Comparison of ENCODE assay signal across 9 mouse cellular contexts in genomic region chr17:86271277-86271676, GRCm38 (mm10).
A peak's percentile ranks its signal among the peaks of the same experiment; 100 is the strongest.
DNase-seq lines count a peak whose midpoint lies in the region; ATAC-seq and TF ChIP-seq lines count a peak whose summit lies in the region.
"Had no signal": no experiment of that assay in that cellular context is flagged by ENCODE, and none has a peak within 500 bp of the region (broad histone marks: within the 10 kb centered on the region; RNA-seq: fewer than 3 reads in every experiment).

No protein-coding gene starts in this region.

- no peak for TF ChIP-seq POLR2A in heart, adult 2 months (IDR thresholded peaks at IDR 0.05; ENCODE audit: insufficient read depth, low read depth, low read length)

- no peaks in the 10 kb centered on the region for H3K27me3 ChIP-seq in heart, embryonic 12.5 days (replicated peaks)
- no peaks in the 10 kb centered on the region for H3K27me3 ChIP-seq in heart, adult 2 months (ENCODE audit: control insufficient read depth, insufficient read depth, low read length)
- H3K27me3 ChIP-seq in midbrain, embryonic 10.5 days (ENCODE audit: low read depth, poor library complexity, severe bottlenecking): no peaks in the 10 kb centered on the region
- no peaks in the 10 kb centered on the region for H3K27me3 ChIP-seq in midbrain, postnatal 0 days (ENCODE audit: insufficient read depth, low read length)
- H3K27me3 ChIP-seq in embryonic facial prominence, embryonic 15.5 days: no peaks in the 10 kb centered on the region
- no peaks in the 10 kb centered on the region for H3K27me3 ChIP-seq in neural tube, embryonic 14.5 days (ENCODE audit: control insufficient read depth, insufficient read depth, low read length)
- H3K27me3 ChIP-seq: limb, embryonic 15.5 days had no signal

- H3K4me2 ChIP-seq in heart, embryonic 12.5 days: peak overlapping the region; percentile 5; the same call in 1 of the 2 replicates
- H3K4me2 ChIP-seq in midbrain, postnatal 0 days (ENCODE audit: low read depth, low read length, poor library complexity, severe bottlenecking): no peak overlapping the region
- no peak overlapping the region for H3K4me2 ChIP-seq in embryonic facial prominence, embryonic 15.5 days (replicated peaks)
- no peak overlapping the region for H3K4me2 ChIP-seq in neural tube, embryonic 14.5 days (ENCODE audit: low read depth, low read length)
- H3K4me2 ChIP-seq: limb, embryonic 15.5 days had no signal

- 15% methylated on average over 4 of the region's 4 CpGs for WGBS in heart, embryonic 12.5 days
- WGBS in heart, adult 2 months: 19% methylated on average over 4 of the region's 4 CpGs
- 57% methylated on average over 4 of the region's 4 CpGs for WGBS in midbrain, embryonic 10.5 days
- 53% methylated on average over 4 of the region's 4 CpGs for WGBS in midbrain, postnatal 0 days
- 6% methylated on average over 4 of the region's 4 CpGs for WGBS in embryonic facial prominence, embryonic 15.5 days
- WGBS in neural tube, embryonic 14.5 days: 25% methylated on average over 4 of the region's 4 CpGs

- peak overlapping the region; percentile 66 for H3K27ac ChIP-seq in heart, embryonic 12.5 days (ENCODE audit: poor library complexity, severe bottlenecking)
- no peak overlapping the region for H3K27ac ChIP-seq in heart, adult 2 months
- H3K27ac ChIP-seq in midbrain, embryonic 10.5 days (replicated peaks): no peak overlapping the region
- no peak overlapping the region for H3K27ac ChIP-seq in midbrain, postnatal 0 days (ENCODE audit: low read depth, low read length)
- 0 out of 2 replicates have a peak overlapping the region, but pooled peaks have one; percentile 34 for H3K27ac ChIP-seq in embryonic facial prominence, embryonic 15.5 days (replicated peaks)
- H3K27ac ChIP-seq in neural tube, embryonic 14.5 days (ENCODE audit: low read depth, low read length): no peak overlapping the region
- H3K27ac ChIP-seq: limb, embryonic 15.5 days had no signal

- no peak for DNase-seq in heart, adult 2 months
- DNase-seq in midbrain, embryonic 10.5 days (ENCODE audit: low spot score): peak; percentile 26
- no peak for DNase-seq in midbrain, postnatal 0 days (ENCODE audit: low spot score)
- no peak for DNase-seq in spleen, adult 12 weeks (ENCODE audit: low spot score)
- no peak for DNase-seq in layer of hippocampus, adult 8-10 months (ENCODE audit: low spot score in 2 of 2)

- no peaks in the 10 kb centered on the region for H3K9me3 ChIP-seq in heart, embryonic 12.5 days (replicated peaks)
- H3K9me3 ChIP-seq in midbrain, embryonic 10.5 days (replicated peaks): no peaks in the 10 kb centered on the region
- H3K9me3 ChIP-seq in midbrain, postnatal 0 days (ENCODE audit: low read length): no peaks in the 10 kb centered on the region
- H3K9me3 ChIP-seq in embryonic facial prominence, embryonic 15.5 days (replicated peaks): no peaks in the 10 kb centered on the region
- no peaks in the 10 kb centered on the region for H3K9me3 ChIP-seq in neural tube, embryonic 14.5 days (ENCODE audit: control insufficient read depth, low read length)
- H3K9me3 ChIP-seq: limb, embryonic 15.5 days had no signal

- no peak for TF ChIP-seq CTCF in heart, adult 2 months (IDR thresholded peaks at IDR 0.05)
- no peak for TF ChIP-seq CTCF in midbrain, postnatal 0 days (IDR thresholded peaks at IDR 0.05)

- ATAC-seq in heart, embryonic 12.5 days (ENCODE audit: insufficient number of reproducible peaks, low FRiP score): peak; percentile 69
- no peak for ATAC-seq in midbrain, postnatal 0 days (ENCODE audit: low FRiP score)
- ATAC-seq in embryonic facial prominence, embryonic 15.5 days (ENCODE audit: insufficient number of reproducible peaks, low FRiP score, low TSS enrichment, low read depth): peak; percentile 83
- ATAC-seq in neural tube, embryonic 14.5 days (ENCODE audit: low read depth): peak; percentile 51; the same call in 1 of the 2 replicates

- intact Hi-C loops in heart, adult 2 months (cut with DNase I): no loop called here

- no peaks in the 10 kb centered on the region for H3K36me3 ChIP-seq in heart, embryonic 12.5 days
- no peaks in the 10 kb centered on the region for H3K36me3 ChIP-seq in heart, adult 2 months (ENCODE audit: control insufficient read depth, insufficient read depth, low read length)
- H3K36me3 ChIP-seq in midbrain, embryonic 10.5 days: no peaks in the 10 kb centered on the region
- H3K36me3 ChIP-seq in midbrain, postnatal 0 days (ENCODE audit: insufficient read depth, low read length): no peaks in the 10 kb centered on the region
- H3K36me3 ChIP-seq in embryonic facial prominence, embryonic 15.5 days: no peaks in the 10 kb centered on the region
- H3K36me3 ChIP-seq in neural tube, embryonic 14.5 days (ENCODE audit: control insufficient read depth, insufficient read depth, low read length): no peaks in the 10 kb centered on the region
- H3K36me3 ChIP-seq: limb, embryonic 15.5 days had no signal

- H3K79me2 ChIP-seq in heart, adult 2 months (replicated peaks; ENCODE audit: control insufficient read depth, insufficient read depth, low read length): no peaks in the 10 kb centered on the region

- no peak overlapping the region for H3K4me3 ChIP-seq in heart, embryonic 12.5 days
- H3K4me3 ChIP-seq in heart, adult 2 months: no peak overlapping the region
- no peak overlapping the region for H3K4me3 ChIP-seq in midbrain, embryonic 10.5 days
- no peak overlapping the region for H3K4me3 ChIP-seq in midbrain, postnatal 0 days (ENCODE audit: low read depth, low read length)
- H3K4me3 ChIP-seq in embryonic facial prominence, embryonic 15.5 days (replicated peaks): no peak overlapping the region
- H3K4me3 ChIP-seq in neural tube, embryonic 14.5 days (ENCODE audit: low read depth, low read length): no peak overlapping the region
- H3K4me3 ChIP-seq: limb, embryonic 15.5 days had no signal

- H3K9ac ChIP-seq in heart, embryonic 12.5 days: no peak overlapping the region
- H3K9ac ChIP-seq in heart, adult 2 months (ENCODE audit: low read depth, low read length): no peak overlapping the region
- H3K9ac ChIP-seq in midbrain, postnatal 0 days (replicated peaks; ENCODE audit: low read length, poor library complexity, severe bottlenecking): no peak overlapping the region
- no peak overlapping the region for H3K9ac ChIP-seq in embryonic facial prominence, embryonic 15.5 days
- no peak overlapping the region for H3K9ac ChIP-seq in neural tube, embryonic 14.5 days (replicated peaks; ENCODE audit: low read depth, low read length)
- H3K9ac ChIP-seq: limb, embryonic 15.5 days had no signal

- no peak for TF ChIP-seq EP300 in heart, adult 2 months (IDR thresholded peaks at IDR 0.05; ENCODE audit: insufficient read depth, low read depth, low read length)

- H3K4me1 ChIP-seq in heart, embryonic 12.5 days (replicated peaks): peaks cover 59% of the 10 kb centered on the region
- peaks cover 24% of the 10 kb centered on the region for H3K4me1 ChIP-seq in heart, adult 2 months (ENCODE audit: control insufficient read depth, insufficient read depth, low read length)
- H3K4me1 ChIP-seq in midbrain, embryonic 10.5 days: peaks cover 20% of the 10 kb centered on the region
- no peaks in the 10 kb centered on the region for H3K4me1 ChIP-seq in midbrain, postnatal 0 days (ENCODE audit: insufficient read depth, low read length)
- H3K4me1 ChIP-seq in embryonic facial prominence, embryonic 15.5 days: peaks cover 46% of the 10 kb centered on the region
- H3K4me1 ChIP-seq in neural tube, embryonic 14.5 days (ENCODE audit: control insufficient read depth, insufficient read depth, low read length): peaks cover 4% of the 10 kb centered on the region; the same call in 1 of the 2 replicates

Comparison
In these comparisons a context has a peak if more than half of its experiments do, and no peak if none do; other contexts are left out.
1. H3K27ac ChIP-seq: peak in heart, embryonic 12.5 days (single experiment) and embryonic facial prominence, embryonic 15.5 days (single experiment); none in heart, adult 2 months (single experiment), midbrain, embryonic 10.5 days (single experiment), midbrain, postnatal 0 days (single experiment) and neural tube, embryonic 14.5 days (single experiment).